Mouse (Mus musculus): ENCODE results near the gene Alox12. TPM values are rescaled to one million over a fixed set of nuclear protein-coding genes. Genes with fewer than 3 reads are reported as not detected.
A peak's percentile ranks its signal among the peaks of the same experiment; 100 is the strongest.

Gene Alox12
- polyA plus RNA-seq, 1 experiment from 2014 or later: 0.08 TPM

GRCm38 (mm10) chr11:70228828-70229227, 26.3 kb downstream of the Alox12 start:
- Histone ChIP-seq H3K36me3 (ENCODE audit: control insufficient read depth, insufficient read depth, low read length) (no peaks in the 10 kb centered on the region), H3K4me3 (ENCODE audit: low read depth, low read length) (peak overlapping the region; percentile 24), H3K9ac (replicated peaks; ENCODE audit: low read depth, low read length) (0 out of 2 replicates have a peak overlapping the region, but pooled peaks have one; percentile 11), H3K9me3 (ENCODE audit: control insufficient read depth, low read length) (no peaks in the 10 kb centered on the region), H3K4me2 (ENCODE audit: low read depth, low read length) (peak overlapping the region; percentile 46), H3K4me1 (ENCODE audit: control insufficient read depth, insufficient read depth, low read length) (peaks cover 3% of the 10 kb centered on the region), H3K27ac (ENCODE audit: low read depth, low read length) (no peak overlapping the region), H3K27me3 (ENCODE audit: control insufficient read depth, insufficient read depth, low read length) (peaks cover 11% of the 10 kb centered on the region)
- 1% methylated on average over 19 of the region's 19 CpGs for WGBS
- ATAC-seq (ENCODE audit: low read depth): peak; percentile 38; the same call in 1 of the 2 replicates

GRCm38 (mm10) chr11:70227661-70228245, 27.4 kb downstream of the Alox12 start:
- H3K9ac ChIP-seq (replicated peaks; ENCODE audit: low read depth, low read length): no peak overlapping the region
- H3K9me3 ChIP-seq (ENCODE audit: control insufficient read depth, low read length): no peaks in the 10 kb centered on the region
- H3K4me3 ChIP-seq (ENCODE audit: low read depth, low read length): no peak overlapping the region
- peaks cover 11% of the 10 kb centered on the region for H3K27me3 ChIP-seq (ENCODE audit: control insufficient read depth, insufficient read depth, low read length)
- no peaks in the 10 kb centered on the region for H3K36me3 ChIP-seq (ENCODE audit: control insufficient read depth, insufficient read depth, low read length)
- H3K4me2 ChIP-seq (ENCODE audit: low read depth, low read length): peak overlapping the region; percentile 19; the same call in 1 of the 2 replicates
- no peak overlapping the region for H3K27ac ChIP-seq (ENCODE audit: low read depth, low read length)
- no peak for ATAC-seq (ENCODE audit: low read depth)
- peaks cover 3% of the 10 kb centered on the region for H3K4me1 ChIP-seq (ENCODE audit: control insufficient read depth, insufficient read depth, low read length)
- WGBS: 90% methylated on average over 4 of the region's 4 CpGs

- H3K27ac ChIP-seq (ENCODE audit: low read depth, low read length): no peak overlapping the region
- H3K36me3 ChIP-seq (ENCODE audit: control insufficient read depth, insufficient read depth, low read length): no peaks in the 10 kb centered on the region
- H3K27me3 ChIP-seq (ENCODE audit: control insufficient read depth, insufficient read depth, low read length): peaks cover 11% of the 10 kb centered on the region
- no peaks in the 10 kb centered on the region for H3K9me3 ChIP-seq (ENCODE audit: control insufficient read depth, low read length)
- H3K4me1 ChIP-seq (ENCODE audit: control insufficient read depth, insufficient read depth, low read length): peaks cover 5% of the 10 kb centered on the region
- peak overlapping the region; percentile 16; the same call in 1 of the 2 replicates for H3K4me3 ChIP-seq (ENCODE audit: low read depth, low read length)
- 23% methylated on average over 5 of the region's 5 CpGs for WGBS
- ATAC-seq (ENCODE audit: low read depth): no peak
- no peak overlapping the region for H3K9ac ChIP-seq (replicated peaks; ENCODE audit: low read depth, low read length)
- H3K4me2 ChIP-seq (ENCODE audit: low read depth, low read length): no peak overlapping the region; the same call in 1 of the 2 replicates
Measured at GRCm38 (mm10) chr11:70227126-70227525, 28.0 kb downstream of the Alox12 start.

- no peak overlapping the region for H3K9ac ChIP-seq (replicated peaks; ENCODE audit: low read depth, low read length)
- no peaks in the 10 kb centered on the region for H3K9me3 ChIP-seq (ENCODE audit: control insufficient read depth, low read length)
- ATAC-seq (ENCODE audit: low read depth): no peak
- H3K4me3 ChIP-seq (ENCODE audit: low read depth, low read length): peak overlapping the region; percentile 16
- no peaks in the 10 kb centered on the region for H3K36me3 ChIP-seq (ENCODE audit: control insufficient read depth, insufficient read depth, low read length)
- peaks cover 10% of the 10 kb centered on the region for H3K4me1 ChIP-seq (ENCODE audit: control insufficient read depth, insufficient read depth, low read length)
- H3K27me3 ChIP-seq (ENCODE audit: control insufficient read depth, insufficient read depth, low read length): peaks cover 11% of the 10 kb centered on the region
- H3K4me2 ChIP-seq (ENCODE audit: low read depth, low read length): peak overlapping the region; percentile 44
- 8% methylated on average over 18 of the region's 18 CpGs for WGBS
- H3K27ac ChIP-seq (ENCODE audit: low read depth, low read length): no peak overlapping the region
Measured at GRCm38 (mm10) chr11:70226602-70226890, 28.6 kb downstream of the Alox12 start.

GRCm38 (mm10) chr11:70225798-70226601, 29.2 kb downstream of the Alox12 start:
- peak overlapping the region; percentile 44 for H3K4me2 ChIP-seq (ENCODE audit: low read depth, low read length)
- peaks cover 11% of the 10 kb centered on the region for H3K27me3 ChIP-seq (ENCODE audit: control insufficient read depth, insufficient read depth, low read length)
- WGBS: 16% methylated on average over 27 of the region's 27 CpGs
- H3K36me3 ChIP-seq (ENCODE audit: control insufficient read depth, insufficient read depth, low read length): no peaks in the 10 kb centered on the region
- peaks cover 10% of the 10 kb centered on the region for H3K4me1 ChIP-seq (ENCODE audit: control insufficient read depth, insufficient read depth, low read length)
- H3K27ac ChIP-seq (ENCODE audit: low read depth, low read length): no peak overlapping the region
- H3K9ac ChIP-seq (replicated peaks; ENCODE audit: low read depth, low read length): no peak overlapping the region; the same call in 1 of the 2 replicates
- H3K9me3 ChIP-seq (ENCODE audit: control insufficient read depth, low read length): no peaks in the 10 kb centered on the region
- H3K4me3 ChIP-seq (ENCODE audit: low read depth, low read length): peak overlapping the region; percentile 16
- ATAC-seq (ENCODE audit: low read depth): 0 out of 2 replicates have a peak, but pooled peaks have one; percentile 29

- ATAC-seq (ENCODE audit: low read depth): no peak
- no peak overlapping the region for H3K9ac ChIP-seq (replicated peaks; ENCODE audit: low read depth, low read length)
- no peaks in the 10 kb centered on the region for H3K36me3 ChIP-seq (ENCODE audit: control insufficient read depth, insufficient read depth, low read length)
Measured at GRCm38 (mm10) chr11:70223724-70224123, 31.4 kb downstream of the Alox12 start.

GRCm38 (mm10) chr11:70221603-70222500, 33.3 kb downstream of the Alox12 start:
- H3K4me2 ChIP-seq (ENCODE audit: low read depth, low read length): peak overlapping the region; percentile 91
- H3K4me1 ChIP-seq (ENCODE audit: control insufficient read depth, insufficient read depth, low read length): peaks cover 26% of the 10 kb centered on the region
- peak overlapping the region; percentile 81 for H3K27ac ChIP-seq (ENCODE audit: low read depth, low read length)
- peaks cover 3% of the 10 kb centered on the region; the same call in 1 of the 2 replicates for H3K27me3 ChIP-seq (ENCODE audit: control insufficient read depth, insufficient read depth, low read length)
- WGBS: 8% methylated on average over 14 of the region's 14 CpGs
- ATAC-seq (ENCODE audit: low read depth): no peak
- H3K4me3 ChIP-seq (ENCODE audit: low read depth, low read length): peak overlapping the region; percentile 59
- H3K9me3 ChIP-seq (ENCODE audit: control insufficient read depth, low read length): no peaks in the 10 kb centered on the region
- H3K9ac ChIP-seq (replicated peaks; ENCODE audit: low read depth, low read length): peak overlapping the region; percentile 76
- H3K36me3 ChIP-seq (ENCODE audit: control insufficient read depth, insufficient read depth, low read length): no peaks in the 10 kb centered on the region

More at GRCm38 (mm10) chr11:70223724-70224123, 31.4 kb downstream of the Alox12 start:
- Histone ChIP-seq H3K4me1 (ENCODE audit: control insufficient read depth, insufficient read depth, low read length) (peaks cover 21% of the 10 kb centered on the region), H3K27ac (ENCODE audit: low read depth, low read length) (no peak overlapping the region), H3K9me3 (ENCODE audit: control insufficient read depth, low read length) (no peaks in the 10 kb centered on the region), H3K4me2 (ENCODE audit: low read depth, low read length) (no peak overlapping the region), H3K27me3 (ENCODE audit: control insufficient read depth, insufficient read depth, low read length) (peaks cover 7% of the 10 kb centered on the region), H3K4me3 (ENCODE audit: low read depth, low read length) (no peak overlapping the region)
- WGBS: 87% methylated on average over 9 of the region's 9 CpGs

GRCm38 (mm10) chr11:70220731-70221602, 34.2 kb downstream of the Alox12 start, which contains the start of gene Slc16a13:
Gene Slc16a13 (minus strand): TSS chr11:70221064.
- H3K4me3 ChIP-seq (ENCODE audit: low read depth, low read length): peak within 1 kb of the TSS; percentile 59
- H3K27me3 ChIP-seq (ENCODE audit: control insufficient read depth, insufficient read depth, low read length): peaks cover 12% of the 10 kb centered on the region
- peak within 1 kb of the TSS; percentile 91 for H3K4me2 ChIP-seq (ENCODE audit: low read depth, low read length)
- under 1% methylated on average over 28 of the region's 28 CpGs for WGBS
- H3K4me1 ChIP-seq (ENCODE audit: control insufficient read depth, insufficient read depth, low read length): peaks cover 23% of the 10 kb centered on the region
- no peaks in the 10 kb centered on the region for H3K9me3 ChIP-seq (ENCODE audit: control insufficient read depth, low read length)
- ATAC-seq (ENCODE audit: low read depth): peak; percentile 94
- peak within 1 kb of the TSS; percentile 76 for H3K9ac ChIP-seq (replicated peaks; ENCODE audit: low read depth, low read length)
- no peaks in the 10 kb centered on the region for H3K36me3 ChIP-seq (ENCODE audit: control insufficient read depth, insufficient read depth, low read length)
- peak within 1 kb of the TSS; percentile 88 for H3K27ac ChIP-seq (ENCODE audit: low read depth, low read length)
